Mouse (Mus musculus): Measurements from ENCODE around the gene Agfg2. TPM values are rescaled to one million over a fixed set of nuclear protein-coding genes. Genes with fewer than 3 reads are reported as not detected.
"Not testable (repeated sequence)": the region's sequence is repeated elsewhere in the genome, so short reads cannot be mapped to it uniquely, and the experiment has no call there.

Gene Agfg2
- 15.5 and 16.7 TPM in 2 replicates for polyA plus RNA-seq (2015; fragmentation: Nextera tagmentation; extraction: Ambion mirVana)

- Histone ChIP-seq H3K4me3 (peak within 1 kb of the TSS; percentile 77), H3K9ac (peak within 1 kb of the TSS; percentile 55), H3K27me3 (no peaks in the 10 kb centered on the region), H3K36me3 (no peaks in the 10 kb centered on the region), H3K4me2 (peak within 1 kb of the TSS; percentile 97), H3K9me3 (no peaks in the 10 kb centered on the region), H3K27ac (peak within 1 kb of the TSS; percentile 75), H3K4me1 (peaks cover 17% of the 10 kb centered on the region)
- peak; percentile 99 for ATAC-seq (ENCODE audit: borderline replicate concordance, extremely low read depth, low FRiP score, low TSS enrichment)
- under 1% methylated on average over 62 of the region's 62 CpGs for WGBS
Measured at GRCm38 (mm10) chr5:137684294-137685123, at the start of gene Agfg2. Gene Agfg2 (minus strand): TSS chr5:137684726.

DNA sequence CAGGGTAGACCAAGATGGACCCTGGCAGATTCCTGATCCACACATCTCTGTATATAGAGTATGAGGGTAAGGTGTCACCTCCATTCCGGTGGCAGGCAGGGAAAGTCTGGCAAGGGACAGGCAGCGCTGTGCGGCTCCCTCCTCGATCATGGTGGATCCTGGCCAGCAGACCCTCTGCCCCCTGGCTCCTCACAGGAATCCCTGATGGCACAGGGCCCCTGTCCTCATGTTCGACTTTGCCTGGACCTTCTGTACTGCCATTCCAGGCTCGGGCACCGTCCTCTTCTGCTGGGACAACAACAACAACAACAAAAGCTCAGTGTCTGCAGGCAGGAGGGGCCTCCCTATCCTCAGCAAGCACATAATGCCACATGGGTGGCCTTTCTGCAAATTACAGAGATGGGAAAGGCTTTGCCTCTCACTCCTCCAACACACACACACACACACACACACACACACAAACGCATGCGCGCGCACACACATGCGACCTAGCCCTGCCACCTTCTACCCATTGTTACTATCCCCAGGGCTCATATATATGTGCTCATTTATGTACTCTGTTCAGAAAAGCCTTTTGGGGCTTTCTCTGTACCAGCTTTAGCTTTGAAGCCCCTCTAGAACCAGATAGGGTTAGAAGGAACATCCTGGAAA lies 49.2 kb upstream of the Agfg2 start:
- 0 out of 2 replicates have a peak, but pooled peaks cover 4% of the 10 kb centered on the region for H3K4me1 ChIP-seq
- no peaks in the 10 kb centered on the region for H3K9me3 ChIP-seq
- H3K27me3 ChIP-seq, result no peaks in the 10 kb centered on the region
- H3K36me3 ChIP-seq, result no peaks in the 10 kb centered on the region
- no peak overlapping the region for H3K9ac ChIP-seq
- 86% methylated on average over 12 of the region's 12 CpGs for WGBS
- H3K4me2 ChIP-seq, result no peak overlapping the region
- no peak overlapping the region for H3K27ac ChIP-seq
- no peak overlapping the region for H3K4me3 ChIP-seq
- ATAC-seq (ENCODE audit: borderline replicate concordance, extremely low read depth, low FRiP score, low TSS enrichment), result no peak

GRCm38 (mm10) chr5:137726767-137727166 lies 42.2 kb upstream of the Agfg2 start:
- Histone ChIP-seq H3K9me3 (no peaks in the 10 kb centered on the region), H3K36me3 (no peaks in the 10 kb centered on the region), H3K9ac (no peak overlapping the region), H3K4me3 (no peak overlapping the region), H3K4me2 (no peak overlapping the region), H3K27ac (no peak overlapping the region), H3K27me3 (no peaks in the 10 kb centered on the region), H3K4me1 (0 out of 2 replicates have a peak, but pooled peaks cover 4% of the 10 kb centered on the region)
- no peak for ATAC-seq (ENCODE audit: borderline replicate concordance, extremely low read depth, low FRiP score, low TSS enrichment)
- 55% methylated on average over 6 of the region's 6 CpGs for WGBS

DNA sequence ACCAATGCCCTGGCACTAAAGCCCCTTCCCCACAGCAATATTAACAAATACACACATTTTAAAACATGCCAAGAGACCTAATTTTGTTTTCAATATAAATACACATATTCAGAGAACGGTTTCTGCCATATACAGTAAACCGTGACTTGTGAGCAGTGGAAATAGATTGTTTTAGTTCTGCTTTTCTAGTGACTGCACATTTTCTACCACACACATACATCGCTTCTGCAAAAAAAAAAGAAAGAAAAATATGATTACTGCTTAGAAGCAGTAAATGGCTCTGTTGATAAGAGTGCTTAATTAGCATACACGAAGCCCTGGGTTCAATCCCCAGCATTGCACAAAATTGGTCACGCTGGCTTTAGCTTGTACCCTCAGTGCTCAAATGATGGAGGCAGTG lies 39.3 kb upstream of the Agfg2 start:
- no peak for ATAC-seq (ENCODE audit: borderline replicate concordance, extremely low read depth, low FRiP score, low TSS enrichment)
- Histone ChIP-seq H3K4me1 (peaks cover 4% of the 10 kb centered on the region), H3K27ac (no peak overlapping the region), H3K4me3 (no peak overlapping the region), H3K9ac (no peak overlapping the region), H3K4me2 (no peak overlapping the region), H3K9me3 (no peaks in the 10 kb centered on the region), H3K36me3 (no peaks in the 10 kb centered on the region), H3K27me3 (no peaks in the 10 kb centered on the region)
- WGBS, result 85% methylated on average over 5 of the region's 5 CpGs

- H3K27me3 ChIP-seq; ATAC-seq (ENCODE audit: borderline replicate concordance, extremely low read depth, low FRiP score, low TSS enrichment); H3K36me3 ChIP-seq; H3K27ac ChIP-seq; H3K9ac ChIP-seq; H3K4me1 ChIP-seq; H3K9me3 ChIP-seq: not testable (repeated sequence)
- Histone ChIP-seq H3K4me3 (peak overlapping the region; percentile 5; the same call in 1 of the 2 replicates), H3K4me2 (peak overlapping the region; percentile 46)
- WGBS, result 2% methylated on average over 10 of the region's 16 CpGs
Measured at GRCm38 (mm10) chr5:137720558-137721164, 36.1 kb upstream of the Agfg2 start.

- peaks cover 4% of the 10 kb centered on the region for H3K4me1 ChIP-seq
- H3K4me2 ChIP-seq, result no peak overlapping the region
- H3K9ac ChIP-seq, result no peak overlapping the region
- WGBS, result 73% methylated on average over 6 of the region's 6 CpGs
- no peaks in the 10 kb centered on the region for H3K36me3 ChIP-seq
- no peaks in the 10 kb centered on the region for H3K27me3 ChIP-seq
- no peak overlapping the region for H3K4me3 ChIP-seq
- no peaks in the 10 kb centered on the region for H3K9me3 ChIP-seq
- H3K27ac ChIP-seq, result no peak overlapping the region
- ATAC-seq (ENCODE audit: borderline replicate concordance, extremely low read depth, low FRiP score, low TSS enrichment), result no peak
Measured at GRCm38 (mm10) chr5:137719088-137719487, 34.6 kb upstream of the Agfg2 start.

GRCm38 (mm10) chr5:137718020-137718790 lies 33.7 kb upstream of the Agfg2 start:
- ATAC-seq (ENCODE audit: borderline replicate concordance, extremely low read depth, low FRiP score, low TSS enrichment), result no peak
- H3K27me3 ChIP-seq, result no peaks in the 10 kb centered on the region
- no peak overlapping the region for H3K9ac ChIP-seq
- H3K36me3 ChIP-seq, result no peaks in the 10 kb centered on the region
- H3K27ac ChIP-seq, result no peak overlapping the region
- H3K4me2 ChIP-seq, result no peak overlapping the region
- H3K9me3 ChIP-seq, result no peaks in the 10 kb centered on the region
- no peak overlapping the region for H3K4me3 ChIP-seq
- 48% methylated on average over 8 of the region's 8 CpGs for WGBS
- peaks cover 4% of the 10 kb centered on the region for H3K4me1 ChIP-seq

DNA sequence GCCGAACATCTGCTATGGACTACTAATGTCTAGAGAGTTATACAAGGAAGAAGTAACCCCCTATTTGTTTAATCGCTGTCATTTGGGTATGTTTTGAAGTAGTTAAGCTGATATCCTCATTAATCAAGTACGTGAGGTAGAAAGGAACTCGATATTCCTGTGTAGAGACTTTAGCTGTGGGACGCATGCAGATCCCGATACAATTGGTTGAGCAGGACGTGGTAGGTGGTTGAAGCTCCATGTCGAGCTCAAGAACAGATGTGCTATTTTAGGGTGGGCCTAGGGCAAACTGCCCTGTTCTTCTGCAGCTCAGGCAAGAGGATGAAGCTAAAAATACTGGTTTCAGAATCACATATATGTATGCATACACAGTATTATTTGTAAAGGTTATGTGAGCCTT lies 31.2 kb upstream of the Agfg2 start:
- H3K36me3 ChIP-seq, result no peaks in the 10 kb centered on the region
- no peaks in the 10 kb centered on the region for H3K9me3 ChIP-seq
- no peaks in the 10 kb centered on the region for H3K27me3 ChIP-seq
- WGBS, result 64% methylated on average over 8 of the region's 8 CpGs
- H3K4me1 ChIP-seq, result peaks cover 3% of the 10 kb centered on the region
- no peak overlapping the region for H3K4me2 ChIP-seq
- ATAC-seq (ENCODE audit: borderline replicate concordance, extremely low read depth, low FRiP score, low TSS enrichment), result no peak
- no peak overlapping the region for H3K4me3 ChIP-seq
- H3K9ac ChIP-seq, result no peak overlapping the region
- no peak overlapping the region for H3K27ac ChIP-seq

GRCm38 (mm10) chr5:137713454-137713853 lies 28.9 kb upstream of the Agfg2 start:
- Histone ChIP-seq H3K4me1 (no peaks in the 10 kb centered on the region), H3K4me2 (no peak overlapping the region), H3K36me3 (no peaks in the 10 kb centered on the region), H3K9me3 (no peaks in the 10 kb centered on the region), H3K27ac (no peak overlapping the region), H3K27me3 (no peaks in the 10 kb centered on the region), H3K4me3 (no peak overlapping the region), H3K9ac (no peak overlapping the region)
- ATAC-seq (ENCODE audit: borderline replicate concordance, extremely low read depth, low FRiP score, low TSS enrichment), result no peak
- 75% methylated on average over 5 of the region's 5 CpGs for WGBS

GRCm38 (mm10) chr5:137706913-137707633 lies 22.5 kb upstream of the Agfg2 start:
- no peaks in the 10 kb centered on the region for H3K36me3 ChIP-seq
- H3K4me3 ChIP-seq, result no peak overlapping the region
- peak; percentile 88 for ATAC-seq (ENCODE audit: borderline replicate concordance, extremely low read depth, low FRiP score, low TSS enrichment)
- peak overlapping the region; percentile 83 for H3K27ac ChIP-seq
- H3K9me3 ChIP-seq, result no peaks in the 10 kb centered on the region
- H3K9ac ChIP-seq, result no peak overlapping the region
- 38% methylated on average over 12 of the region's 12 CpGs for WGBS
- H3K27me3 ChIP-seq, result no peaks in the 10 kb centered on the region
- H3K4me2 ChIP-seq, result peak overlapping the region; percentile 29; the same call in 1 of the 2 replicates
- H3K4me1 ChIP-seq, result peaks cover 13% of the 10 kb centered on the region; the same call in 1 of the 2 replicates

- Histone ChIP-seq H3K9ac (no peak overlapping the region), H3K27me3 (no peaks in the 10 kb centered on the region), H3K4me3 (no peak overlapping the region), H3K36me3 (no peaks in the 10 kb centered on the region), H3K4me2 (no peak overlapping the region), H3K9me3 (no peaks in the 10 kb centered on the region), H3K27ac (no peak overlapping the region), H3K4me1 (peaks cover 13% of the 10 kb centered on the region; the same call in 1 of the 2 replicates)
- 49% methylated on average over 6 of the region's 6 CpGs for WGBS
- ATAC-seq (ENCODE audit: borderline replicate concordance, extremely low read depth, low FRiP score, low TSS enrichment), result no peak
Measured at GRCm38 (mm10) chr5:137705242-137705641, 20.7 kb upstream of the Agfg2 start.
